Mouse (Mus musculus) granulocyte monocyte progenitor cell, adult 5-6 weeks (primary cell): ENCODE measurements around the gene Pld2. TPM values are rescaled to one million over a fixed set of nuclear protein-coding genes. Genes with fewer than 3 reads are reported as not detected.
"Not testable (repeated sequence)": the region's sequence is repeated elsewhere in the genome, so short reads cannot be mapped to it uniquely, and the experiment has no call there.

Experiments used
- ATAC-seq: replicated peaks from 2 replicates; pipeline ENCODE4 v1.8.0; 2016; ENCODE audit warnings: mild to moderate bottlenecking, moderate TSS enrichment, inconsistent platforms; ENCODE audit not compliant: poor library complexity, severe bottlenecking
- total RNA-seq, 2 experiments: library from RNA; stranded (forward) in 1 of 2; stranded (reverse) in 1 of 2; fragments of 200-712, 200-1000 nt in 1 of 2; fragments of >200 nt in 1 of 2; fragmentation: Nextera tagmentation in 1 of 2; gene quantifications; 2 replicates each; pipeline ENCODE4 v1.2.3; 2014 to 2017

The Pld2 gene
- total RNA-seq, 2 experiments from 2014 or later = 0.10 to 0.99 TPM

- ATAC-seq = peak; percentile 100
Measured at GRCm38 (mm10) chr11:70525184-70525678, 14.6 kb upstream of the Pld2 start, which contains the start of gene Psmb6. Psmb6 (plus strand) TSS chr11:70525367.

GRCm38 (mm10) chr11:70525726-70526125 lies 14.1 kb upstream of the Pld2 start:
- 0 out of 2 replicates have a peak, but pooled peaks have one; percentile 38 for ATAC-seq

GRCm38 (mm10) chr11:70526211-70526610 lies 13.7 kb upstream of the Pld2 start:
- ATAC-seq = no peak

- ATAC-seq = no peak
Measured at GRCm38 (mm10) chr11:70528610-70529009, 11.3 kb upstream of the Pld2 start.

- not testable (repeated sequence) for ATAC-seq
Measured at GRCm38 (mm10) chr11:70531065-70531464, 8.8 kb upstream of the Pld2 start.

GRCm38 (mm10) chr11:70532839-70533238 lies 7.0 kb upstream of the Pld2 start, which contains the start of gene Gm40193:
Gm40193 (minus strand) TSS chr11:70532939.
- no peak for ATAC-seq

- ATAC-seq = no peak
Measured at GRCm38 (mm10) chr11:70539423-70539822, 441 bp upstream of the Pld2 start.

- no peak for ATAC-seq
Measured at GRCm38 (mm10) chr11:70540928-70541327, 1.1 kb downstream of the Pld2 start.

- no peak for ATAC-seq
Measured at GRCm38 (mm10) chr11:70541415-70541814, 1.6 kb downstream of the Pld2 start.

GRCm38 (mm10) chr11:70544496-70544895 lies 4.6 kb downstream of the Pld2 start:
- no peak for ATAC-seq

GRCm38 (mm10) chr11:70551526-70551925 lies 11.7 kb downstream of the Pld2 start:
- no peak for ATAC-seq

- no peak for ATAC-seq
Measured at GRCm38 (mm10) chr11:70553940-70554339, 14.1 kb downstream of the Pld2 start.

GRCm38 (mm10) chr11:70557545-70557944 lies 17.7 kb downstream of the Pld2 start:
- no peak for ATAC-seq

- no peak for ATAC-seq
Measured at GRCm38 (mm10) chr11:70561937-70562286, 22.0 kb downstream of the Pld2 start.

- peak; percentile 73 for ATAC-seq
Measured at GRCm38 (mm10) chr11:70562287-70562994, 22.6 kb downstream of the Pld2 start, which contains the start of gene Mink1. Mink1 (plus strand) TSS chr11:70562881.

GRCm38 (mm10) chr11:70562995-70563469 lies 23.2 kb downstream of the Pld2 start:
- no peak for ATAC-seq

GRCm38 (mm10) chr11:70563470-70564275 lies 23.8 kb downstream of the Pld2 start:
- ATAC-seq = peak; percentile 43

- no peak for ATAC-seq
Measured at GRCm38 (mm10) chr11:70564276-70564873, 24.5 kb downstream of the Pld2 start.

GRCm38 (mm10) chr11:70566586-70566985 lies 26.7 kb downstream of the Pld2 start:
- ATAC-seq = no peak

GRCm38 (mm10) chr11:70570614-70571013 lies 30.8 kb downstream of the Pld2 start:
- ATAC-seq = not testable (repeated sequence)

- no peak for ATAC-seq
Measured at GRCm38 (mm10) chr11:70571641-70572040, 31.8 kb downstream of the Pld2 start.
